Mouse (Mus musculus) liver, embryonic 14.5 days (tissue): ENCODE measurements around the gene Hnf1a.

Experiments
- CTCF ChIP-seq: IDR thresholded peaks from 2 replicates; pipeline ENCODE4 v1.5.1; 2016; ENCODE audit warnings: antibody characterized with exemption, low read depth, control low read depth
- EP300 ChIP-seq: IDR thresholded peaks from 2 replicates; pipeline ENCODE4 v1.6.1; 2016; ENCODE audit warnings: antibody characterized with exemption, low read depth

DNA sequence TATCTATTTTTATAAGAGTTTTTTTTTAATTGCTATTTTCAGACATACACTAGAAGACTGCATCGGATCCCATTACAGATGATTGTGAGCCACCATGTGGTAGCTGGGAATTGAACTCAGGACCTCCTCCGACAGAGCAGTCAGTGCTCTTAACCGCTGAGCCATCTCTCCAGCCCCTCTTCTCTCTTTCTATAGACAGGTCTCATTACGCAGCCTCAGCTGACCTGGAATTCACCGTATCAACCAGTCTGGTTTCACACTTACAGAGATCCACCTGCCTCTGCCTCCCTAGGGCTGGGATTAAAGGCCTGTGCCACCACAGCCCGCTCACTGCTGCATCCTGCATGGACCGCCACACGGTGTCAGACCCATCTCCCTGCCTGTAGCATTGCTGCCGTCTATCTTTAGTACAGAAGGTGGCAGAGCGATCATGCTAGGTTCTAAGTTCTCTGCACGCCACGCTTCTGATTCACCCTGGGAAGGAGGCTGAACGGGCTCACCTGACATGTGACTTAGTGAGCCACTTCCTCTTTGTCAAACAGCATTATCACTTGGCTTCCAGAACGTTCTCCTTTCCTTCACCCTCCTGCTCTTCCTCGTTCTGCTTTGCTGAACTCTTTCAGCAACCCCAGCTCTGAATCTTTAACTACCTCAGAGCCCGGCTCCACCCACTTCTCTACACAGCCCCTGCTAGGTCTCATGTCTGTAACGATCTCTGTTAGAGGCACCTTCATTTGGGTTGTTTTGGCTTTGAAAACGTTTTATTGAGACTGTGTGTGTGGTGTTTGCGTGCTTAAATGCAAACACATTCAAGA, 49.1 kb downstream of the Hnf1a start:
- peak; percentile 44 for TF ChIP-seq CTCF
- no peak for TF ChIP-seq EP300
